Mouse (Mus musculus) spleen, adult 2 months (tissue): ENCODE results near the gene Smug1.

Experiments used
- CTCF ChIP-seq: fragments of 200-500 bp; IDR thresholded peaks from 2 replicates; pipeline ENCODE4 v1.5.1; 2011; ENCODE audit warnings: mild to moderate bottlenecking, inconsistent platforms; ENCODE audit not compliant: insufficient read depth, insufficient read length, insufficient replicate concordance; ENCODE audit errors: extremely low read depth
- POLR2A ChIP-seq: fragments of 200-500 bp; IDR thresholded peaks from 2 replicates; pipeline ENCODE4 v1.6.1; 2011; ENCODE audit warnings: low read depth, low read length, inconsistent platforms

DNA sequence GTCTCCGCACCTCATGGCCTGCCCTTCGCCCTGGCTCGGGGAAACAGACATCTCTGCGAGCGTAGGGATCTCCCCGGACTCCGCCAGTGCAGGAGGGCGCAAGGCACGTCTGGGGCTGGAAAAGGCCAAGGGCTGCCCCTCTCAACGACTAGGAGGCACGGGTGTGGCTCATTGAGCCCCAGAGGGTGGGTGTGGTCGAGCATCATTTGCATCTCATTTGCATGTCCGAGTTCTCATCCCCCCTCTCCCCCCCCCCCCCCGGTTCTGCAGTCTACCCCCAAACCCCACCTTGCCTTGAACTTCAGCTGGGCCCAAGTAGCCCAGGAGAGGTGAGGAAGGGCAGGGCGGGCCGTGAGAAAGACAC lies 3.4 kb upstream of the Smug1 start:
- TF ChIP-seq CTCF, result no peak
- TF ChIP-seq POLR2A, result no peak
